Mouse (Mus musculus): ENCODE measurements around the gene Tmem159. TPM values are rescaled to one million over a fixed set of nuclear protein-coding genes. Genes with fewer than 3 reads are reported as not detected.

The Tmem159 gene
- polyA plus RNA-seq (2012; rRNA removed), result 11.7 and 14.2 TPM in 2 replicates
- polyA plus RNA-seq (2014; fragmentation: Nextera tagmentation; extraction: Ambion mirVana), result 22.0 and 28.9 TPM in 2 replicates

- DNase-seq (ENCODE audit: low spot score) (peak; percentile 78), ATAC-seq (ENCODE audit: low FRiP score, low read depth) (peak; percentile 93)
- Histone ChIP-seq H3K36me3 (ENCODE audit: control insufficient read depth, insufficient read depth, low read length) (peaks cover 5% of the 10 kb centered on the region; the same call in 1 of the 2 replicates), H3K4me3 (replicated peaks; ENCODE audit: low read length) (peak within 1 kb of the TSS; percentile 67), H3K4me2 (replicated peaks; ENCODE audit: low read depth, low read length, severe bottlenecking) (peak within 1 kb of the TSS; percentile 93), H3K27ac (replicated peaks; ENCODE audit: low read depth, low read length) (no peak within 1 kb of the TSS), H3K4me1 (ENCODE audit: control insufficient read depth, insufficient read depth, low read length) (peaks cover 3% of the 10 kb centered on the region), H3K9me3 (ENCODE audit: control insufficient read depth, low read length) (no peaks in the 10 kb centered on the region), H3K9ac (ENCODE audit: low read depth, low read length, severe bottlenecking) (peak within 1 kb of the TSS; percentile 65), H3K27me3 (ENCODE audit: control insufficient read depth, insufficient read depth, low read length) (no peaks in the 10 kb centered on the region)
- no peak for TF ChIP-seq POLR2A (IDR thresholded peaks at IDR 0.05; ENCODE audit: borderline replicate concordance, extremely low read depth, insufficient read depth, insufficient read length)
- under 1% methylated on average over 40 of the region's 42 CpGs for WGBS
These were observed at the start of gene Tmem159 for GRCm38 (mm10) chr7:120102164-120102972. Gene Tmem159, plus strand, starts transcription at chr7:120102353.

- no peaks in the 10 kb centered on the region for H3K4me1 ChIP-seq (ENCODE audit: control insufficient read depth, insufficient read depth, low read length)
- H3K9ac ChIP-seq (ENCODE audit: low read depth, low read length, severe bottlenecking), result no peak overlapping the region
- no peaks in the 10 kb centered on the region for H3K36me3 ChIP-seq (ENCODE audit: control insufficient read depth, insufficient read depth, low read length)
- H3K9me3 ChIP-seq (ENCODE audit: control insufficient read depth, low read length), result no peaks in the 10 kb centered on the region
- no peak for TF ChIP-seq POLR2A (IDR thresholded peaks at IDR 0.05; ENCODE audit: borderline replicate concordance, extremely low read depth, insufficient read depth, insufficient read length)
- 13% methylated on average over 1 of the region's 2 CpGs for WGBS
- H3K27me3 ChIP-seq (ENCODE audit: control insufficient read depth, insufficient read depth, low read length), result no peaks in the 10 kb centered on the region
- H3K4me3 ChIP-seq (replicated peaks; ENCODE audit: low read length), result no peak overlapping the region
- H3K4me2 ChIP-seq (replicated peaks; ENCODE audit: low read depth, low read length, severe bottlenecking), result no peak overlapping the region
- H3K27ac ChIP-seq (replicated peaks; ENCODE audit: low read depth, low read length), result no peak overlapping the region
- ATAC-seq (ENCODE audit: low FRiP score, low read depth) (no peak), DNase-seq (ENCODE audit: low spot score) (no peak)
These were observed 48.1 kb upstream of the Tmem159 start for GRCm38 (mm10) chr7:120054016-120054415.

GRCm38 (mm10) chr7:120055479-120055878, 46.7 kb upstream of the Tmem159 start:
- no peak overlapping the region for H3K4me3 ChIP-seq (replicated peaks; ENCODE audit: low read length)
- no peaks in the 10 kb centered on the region for H3K9me3 ChIP-seq (ENCODE audit: control insufficient read depth, low read length)
- 83% methylated on average over 3 of the region's 3 CpGs for WGBS
- H3K36me3 ChIP-seq (ENCODE audit: control insufficient read depth, insufficient read depth, low read length), result no peaks in the 10 kb centered on the region
- DNase-seq (ENCODE audit: low spot score), result no peak
- H3K27ac ChIP-seq (replicated peaks; ENCODE audit: low read depth, low read length), result no peak overlapping the region
- no peak for ATAC-seq (ENCODE audit: low FRiP score, low read depth)
- no peaks in the 10 kb centered on the region for H3K4me1 ChIP-seq (ENCODE audit: control insufficient read depth, insufficient read depth, low read length)
- no peak overlapping the region for H3K4me2 ChIP-seq (replicated peaks; ENCODE audit: low read depth, low read length, severe bottlenecking)
- no peak overlapping the region for H3K9ac ChIP-seq (ENCODE audit: low read depth, low read length, severe bottlenecking)
- H3K27me3 ChIP-seq (ENCODE audit: control insufficient read depth, insufficient read depth, low read length), result no peaks in the 10 kb centered on the region
- no peak for TF ChIP-seq POLR2A (IDR thresholded peaks at IDR 0.05; ENCODE audit: borderline replicate concordance, extremely low read depth, insufficient read depth, insufficient read length)

- Histone ChIP-seq H3K9ac (ENCODE audit: low read depth, low read length, severe bottlenecking) (no peak overlapping the region), H3K27ac (replicated peaks; ENCODE audit: low read depth, low read length) (no peak overlapping the region), H3K36me3 (ENCODE audit: control insufficient read depth, insufficient read depth, low read length) (no peaks in the 10 kb centered on the region), H3K4me3 (replicated peaks; ENCODE audit: low read length) (no peak overlapping the region), H3K4me1 (ENCODE audit: control insufficient read depth, insufficient read depth, low read length) (no peaks in the 10 kb centered on the region), H3K4me2 (replicated peaks; ENCODE audit: low read depth, low read length, severe bottlenecking) (no peak overlapping the region), H3K9me3 (ENCODE audit: control insufficient read depth, low read length) (no peaks in the 10 kb centered on the region), H3K27me3 (ENCODE audit: control insufficient read depth, insufficient read depth, low read length) (no peaks in the 10 kb centered on the region)
- no peak for ATAC-seq (ENCODE audit: low FRiP score, low read depth)
- no peak for DNase-seq (ENCODE audit: low spot score)
- WGBS, result 82% methylated on average over 1 of the region's 1 CpGs
- TF ChIP-seq POLR2A (IDR thresholded peaks at IDR 0.05; ENCODE audit: borderline replicate concordance, extremely low read depth, insufficient read depth, insufficient read length), result no peak
These were observed 38.1 kb upstream of the Tmem159 start for GRCm38 (mm10) chr7:120064045-120064444.

GRCm38 (mm10) chr7:120068114-120068513, 34.0 kb upstream of the Tmem159 start:
- DNase-seq (ENCODE audit: low spot score) (no peak), ATAC-seq (ENCODE audit: low FRiP score, low read depth) (no peak)
- Histone ChIP-seq H3K36me3 (ENCODE audit: control insufficient read depth, insufficient read depth, low read length) (no peaks in the 10 kb centered on the region), H3K27ac (replicated peaks; ENCODE audit: low read depth, low read length) (no peak overlapping the region), H3K4me1 (ENCODE audit: control insufficient read depth, insufficient read depth, low read length) (no peaks in the 10 kb centered on the region), H3K9me3 (ENCODE audit: control insufficient read depth, low read length) (no peaks in the 10 kb centered on the region), H3K4me3 (replicated peaks; ENCODE audit: low read length) (no peak overlapping the region), H3K4me2 (replicated peaks; ENCODE audit: low read depth, low read length, severe bottlenecking) (no peak overlapping the region), H3K9ac (ENCODE audit: low read depth, low read length, severe bottlenecking) (no peak overlapping the region), H3K27me3 (ENCODE audit: control insufficient read depth, insufficient read depth, low read length) (no peaks in the 10 kb centered on the region)
- no peak for TF ChIP-seq POLR2A (IDR thresholded peaks at IDR 0.05; ENCODE audit: borderline replicate concordance, extremely low read depth, insufficient read depth, insufficient read length)
- 73% methylated on average over 3 of the region's 3 CpGs for WGBS

Data from limb, embryonic 14.5 days (tissue).